Mouse (Mus musculus) Patski (cell line): ENCODE results near the gene Plppr3. TPM values are rescaled to one million over a fixed set of nuclear protein-coding genes. Genes with fewer than 3 reads are reported as not detected.
"Not testable (repeated sequence)": the region's sequence is repeated elsewhere in the genome, so short reads cannot be mapped to it uniquely, and the experiment has no call there.

Source experiments
- ATAC-seq: fragments of 100-300 bp; one replicate; pipeline ENCODE4 v1.8.0; 2021
- CTCF ChIA-PET: fragments of 350-600 bp; sonication (Branson Sonifier 250); formaldehyde crosslinking; loops from one replicate; lab custom pipeline; 2022; ENCODE audit warnings: inconsistent platforms; lab: Charles Lee
- POLR2A ChIA-PET: fragments of 350-600 bp; sonication (Branson Sonifier 250); formaldehyde crosslinking; loops from one replicate; lab custom pipeline; 2022; ENCODE audit warnings: antibody characterized with exemption, inconsistent platforms; lab: Charles Lee
- DNase-seq: peaks from one replicate; pipeline ENCODE4 v3.0.0-alpha.2; 2011; ENCODE audit warnings: low read depth, low spot score
- H3K27me3 ChIP-seq: fragments of 371-371 bp; one replicate; pipeline ENCODE4 v1.5.1; 2021
- CTCF ChIP-seq: fragments of 100-300 bp; IDR thresholded peaks from one replicate; pipeline ENCODE4 v1.5.1; 2021
- in situ Hi-C: fragments of 300-500 bp; cut with MboI; formaldehyde crosslinking; loops from 3 replicates; pipeline ENCODE4 v1.11.1; 2018; ENCODE audit warnings: low pct_unique_long_range_greater_than_20kb, mixed read lengths
- polyA plus RNA-seq: library from polyadenylated mRNA; unstranded; gene quantifications from one replicate; pipeline ENCODE4 v1.2.3, GENCODE M21; 2021

The Plppr3 gene
- polyA plus RNA-seq, 1 experiment from 2014 or later, result 34.6 TPM

- ChIA-PET POLR2A (no interaction called here), CTCF (interaction anchor here (1.3 to 2.0 kb wide), 2 partner anchors 19 to 23 kb away, joined by 5 to 7 read pairs; no protein-coding TSS in a partner anchor)
- in situ Hi-C loops, result no loop called here
- DNase-seq, result no peak
- no peak for TF ChIP-seq CTCF
- ATAC-seq, result no peak
- H3K27me3 ChIP-seq, result no peaks in the 10 kb centered on the region
Measured at GRCm38 (mm10) chr10:79906712-79907111, 32.3 kb upstream of the Plppr3 start.

- peak; percentile 47 for DNase-seq
- H3K27me3 ChIP-seq, result no peaks in the 10 kb centered on the region
- no peak for TF ChIP-seq CTCF
- ChIA-PET POLR2A (interaction anchor here (1.1 kb wide), 1 partner anchor 13 kb away, joined by 3 read pairs; no protein-coding TSS in a partner anchor), CTCF (interaction anchor here (0.8 to 3.1 kb wide), 6 partner anchors 8 to 57 kb away, joined by 3 to 14 read pairs (median 6); no protein-coding TSS in a partner anchor)
- ATAC-seq, result peak; percentile 49
- in situ Hi-C loops, result no loop called here
Measured at GRCm38 (mm10) chr10:79900951-79901410, 26.5 kb upstream of the Plppr3 start.

GRCm38 (mm10) chr10:79897316-79898245 lies 23.1 kb upstream of the Plppr3 start:
- in situ Hi-C loops, result no loop called here
- no peak for DNase-seq
- no peak for ATAC-seq
- TF ChIP-seq CTCF, result no peak
- H3K27me3 ChIP-seq, result no peaks in the 10 kb centered on the region
- ChIA-PET CTCF (interaction anchor here (1.0 to 2.0 kb wide), 3 partner anchors 14 to 62 kb away, joined by 3 to 7 read pairs (median 4); no protein-coding TSS in a partner anchor), POLR2A (interaction anchor here (1.1 kb wide), 1 partner anchor 12 kb away, joined by 3 read pairs; no protein-coding TSS in a partner anchor)

- ChIA-PET POLR2A (interaction anchor here (1.1 kb wide), 1 partner anchor 13 kb away, joined by 3 read pairs; no protein-coding TSS in a partner anchor), CTCF (interaction anchor here (1.0 to 2.0 kb wide), 3 partner anchors 13 to 62 kb away, joined by 3 to 7 read pairs (median 4); no protein-coding TSS in a partner anchor)
- no peak for DNase-seq
- TF ChIP-seq CTCF, result no peak
- no peak for ATAC-seq
- H3K27me3 ChIP-seq, result no peaks in the 10 kb centered on the region
- in situ Hi-C loops, result no loop called here
Measured at GRCm38 (mm10) chr10:79896814-79897213, 22.4 kb upstream of the Plppr3 start.

- DNase-seq (no peak), ATAC-seq (no peak)
- in situ Hi-C loops, result no loop called here
- no peaks in the 10 kb centered on the region for H3K27me3 ChIP-seq
- TF ChIP-seq CTCF, result no peak
- ChIA-PET POLR2A (no interaction called here), CTCF (interaction anchor here (0.9 to 2.0 kb wide), 3 partner anchors 12 to 63 kb away, joined by 3 to 7 read pairs (median 4); no protein-coding TSS in a partner anchor)
Measured at GRCm38 (mm10) chr10:79896306-79896705, 21.9 kb upstream of the Plppr3 start.

GRCm38 (mm10) chr10:79892451-79893118 lies 18.2 kb upstream of the Plppr3 start:
- peak; percentile 61 for ATAC-seq
- POLR2A ChIA-PET, result interaction anchor here (1.0 to 1.3 kb wide), 4 partner anchors 13 to 33 kb away, joined by 4 to 5 read pairs (median 4); no protein-coding TSS in a partner anchor

GRCm38 (mm10) chr10:79890670-79891069 lies 16.2 kb upstream of the Plppr3 start, which contains the start of gene Cfd:
Cfd (plus strand) TSS chr10:79890853.
- POLR2A ChIA-PET, result no interaction called here
- H3K27me3 ChIP-seq, result no peaks in the 10 kb centered on the region
- no peak for DNase-seq
- no peak for ATAC-seq
- in situ Hi-C loops, result no loop called here
- TF ChIP-seq CTCF, result no peak
- CTCF ChIA-PET, result interaction anchor here (0.9 kb wide), 1 partner anchor 11 kb away, joined by 3 read pairs; no protein-coding TSS in a partner anchor

More at GRCm38 (mm10) chr10:79892451-79893118, 18.2 kb upstream of the Plppr3 start:
- H3K27me3 ChIP-seq, in situ Hi-C loops, DNase-seq: not testable (repeated sequence)
- CTCF ChIA-PET, result interaction anchor here (1.0 to 2.5 kb wide), 5 partner anchors 9 to 65 kb away, joined by 3 to 11 read pairs (median 8); no protein-coding TSS in a partner anchor

- ATAC-seq (no peak), DNase-seq (no peak)
- TF ChIP-seq CTCF, result no peak
- ChIA-PET POLR2A (interaction anchor here (0.8 kb wide), 1 partner anchor 20 kb away, joined by 4 read pairs; the partner anchor contains the start of gene Med16), CTCF (no interaction called here)
- in situ Hi-C loops, result no loop called here
- H3K27me3 ChIP-seq, result no peaks in the 10 kb centered on the region
Measured at GRCm38 (mm10) chr10:79889386-79889785, 15.0 kb upstream of the Plppr3 start.

GRCm38 (mm10) chr10:79886611-79887010 lies 12.2 kb upstream of the Plppr3 start:
- ChIA-PET CTCF (no interaction called here), POLR2A (no interaction called here)
- in situ Hi-C loops, result no loop called here
- TF ChIP-seq CTCF, result no peak
- H3K27me3 ChIP-seq, result no peaks in the 10 kb centered on the region
- DNase-seq (no peak), ATAC-seq (no peak)

GRCm38 (mm10) chr10:79886054-79886453 lies 11.6 kb upstream of the Plppr3 start, which contains the start of gene Elane:
Elane (plus strand) TSS chr10:79886247.
- CTCF ChIA-PET, result no interaction called here
- in situ Hi-C loops, result no loop called here
- TF ChIP-seq CTCF, result no peak
- no peak for ATAC-seq
- POLR2A ChIA-PET, result no interaction called here
- no peaks in the 10 kb centered on the region for H3K27me3 ChIP-seq
- DNase-seq, result no peak

- H3K27me3 ChIP-seq, POLR2A ChIA-PET, DNase-seq, ATAC-seq: not testable (repeated sequence)
- CTCF ChIA-PET, result interaction anchor here (1.3 to 2.0 kb wide), 3 partner anchors 10 to 55 kb away, joined by 3 to 7 read pairs (median 6); no protein-coding TSS in a partner anchor
- in situ Hi-C loops, result loop anchor here (5.0 kb wide), 2 partner anchors 37 to 72 kb away; partner anchors contain the start of gene R3hdm4
Measured at GRCm38 (mm10) chr10:79884938-79885337, 10.5 kb upstream of the Plppr3 start.
